Mouse (Mus musculus): ENCODE results near the gene Fam129a. TPM values are rescaled to one million over a fixed set of nuclear protein-coding genes. Genes with fewer than 3 reads are reported as not detected.
"Not testable (repeated sequence)": the region's sequence is repeated elsewhere in the genome, so short reads cannot be mapped to it uniquely, and the experiment has no call there.

Gene Fam129a
- polyA plus RNA-seq, 1 experiment from 2014 or later = 12.9 TPM

- Histone ChIP-seq H3K4me3 (replicated peaks) (no peak overlapping the region), H3K27me3 (replicated peaks) (no peaks in the 10 kb centered on the region), H3K4me1 (replicated peaks) (no peaks in the 10 kb centered on the region), H3K9me3 (no peaks in the 10 kb centered on the region), H3K27ac (no peak overlapping the region), H3K9ac (no peak overlapping the region), H3K36me3 (no peaks in the 10 kb centered on the region), H3K4me2 (replicated peaks) (no peak overlapping the region)
- ATAC-seq = no peak
- 63% methylated on average over 13 of the region's 13 CpGs for WGBS
Observed at GRCm38 (mm10) chr1:151592085-151593017, 21.4 kb downstream of the Fam129a start.

GRCm38 (mm10) chr1:151594906-151595305 is 23.9 kb downstream of the Fam129a start:
- no peak overlapping the region for H3K4me3 ChIP-seq (replicated peaks)
- no peak overlapping the region for H3K27ac ChIP-seq
- H3K4me1 ChIP-seq (replicated peaks) = no peaks in the 10 kb centered on the region
- ATAC-seq = no peak
- no peak overlapping the region for H3K4me2 ChIP-seq (replicated peaks)
- H3K9ac ChIP-seq = no peak overlapping the region
- WGBS = 84% methylated on average over 4 of the region's 4 CpGs
- no peaks in the 10 kb centered on the region for H3K36me3 ChIP-seq
- no peaks in the 10 kb centered on the region for H3K27me3 ChIP-seq (replicated peaks)
- H3K9me3 ChIP-seq = no peaks in the 10 kb centered on the region

GRCm38 (mm10) chr1:151595600-151596299 is 24.8 kb downstream of the Fam129a start:
- Histone ChIP-seq H3K4me1 (replicated peaks) (no peaks in the 10 kb centered on the region), H3K27ac (no peak overlapping the region), H3K36me3 (no peaks in the 10 kb centered on the region), H3K4me2 (replicated peaks) (no peak overlapping the region), H3K9ac (no peak overlapping the region), H3K4me3 (replicated peaks) (no peak overlapping the region), H3K27me3 (replicated peaks) (no peaks in the 10 kb centered on the region), H3K9me3 (no peaks in the 10 kb centered on the region)
- ATAC-seq = peak; percentile 39; the same call in 1 of the 2 replicates
- WGBS = 69% methylated on average over 12 of the region's 12 CpGs

- 60% methylated on average over 8 of the region's 8 CpGs for WGBS
- Histone ChIP-seq H3K27ac (no peak overlapping the region), H3K4me3 (replicated peaks) (no peak overlapping the region), H3K4me2 (replicated peaks) (no peak overlapping the region), H3K36me3 (no peaks in the 10 kb centered on the region), H3K9me3 (no peaks in the 10 kb centered on the region), H3K4me1 (replicated peaks) (no peaks in the 10 kb centered on the region), H3K27me3 (replicated peaks) (no peaks in the 10 kb centered on the region), H3K9ac (no peak overlapping the region)
- no peak for ATAC-seq
Observed at GRCm38 (mm10) chr1:151596562-151596961, 25.6 kb downstream of the Fam129a start.

- Histone ChIP-seq H3K4me1 (replicated peaks) (no peaks in the 10 kb centered on the region), H3K27ac (no peak overlapping the region), H3K36me3 (no peaks in the 10 kb centered on the region), H3K4me3 (replicated peaks) (no peak overlapping the region), H3K9ac (no peak overlapping the region), H3K9me3 (no peaks in the 10 kb centered on the region), H3K4me2 (replicated peaks) (no peak overlapping the region), H3K27me3 (replicated peaks) (no peaks in the 10 kb centered on the region)
- no peak for ATAC-seq
- WGBS = 60% methylated on average over 6 of the region's 6 CpGs
Observed at GRCm38 (mm10) chr1:151597677-151598297, 26.8 kb downstream of the Fam129a start.

DNA sequence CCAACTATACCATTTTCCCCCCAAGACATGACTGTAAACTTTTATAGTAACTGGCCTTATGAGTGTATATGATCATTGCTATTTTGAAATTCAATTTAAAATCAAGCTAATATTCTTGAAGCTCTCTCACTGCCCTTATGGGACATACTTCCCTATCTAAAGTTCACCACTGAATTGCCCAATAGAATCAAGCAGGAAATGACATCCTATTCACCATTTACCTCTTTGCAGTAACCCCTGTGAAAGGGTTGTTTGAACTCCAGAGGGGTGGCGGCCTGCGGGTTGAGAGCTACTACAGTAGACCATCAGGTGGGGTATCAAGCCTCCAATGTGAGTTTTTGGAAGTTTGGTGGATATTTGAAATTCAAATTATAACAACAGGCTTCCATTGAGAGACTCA is 27.9 kb downstream of the Fam129a start:
- Histone ChIP-seq H3K9me3 (no peaks in the 10 kb centered on the region), H3K9ac (no peak overlapping the region), H3K4me3 (replicated peaks) (no peak overlapping the region), H3K27ac (no peak overlapping the region), H3K27me3 (replicated peaks) (no peaks in the 10 kb centered on the region), H3K4me1 (replicated peaks) (no peaks in the 10 kb centered on the region), H3K4me2 (replicated peaks) (no peak overlapping the region), H3K36me3 (no peaks in the 10 kb centered on the region)
- ATAC-seq = no peak
- WGBS = 94% methylated on average over 2 of the region's 2 CpGs

- Histone ChIP-seq H3K27me3 (replicated peaks) (no peaks in the 10 kb centered on the region), H3K4me1 (replicated peaks) (no peaks in the 10 kb centered on the region), H3K9ac (no peak overlapping the region), H3K9me3 (no peaks in the 10 kb centered on the region), H3K4me2 (replicated peaks) (no peak overlapping the region), H3K4me3 (replicated peaks) (no peak overlapping the region), H3K27ac (no peak overlapping the region), H3K36me3 (no peaks in the 10 kb centered on the region)
- no peak for ATAC-seq
- WGBS = 60% methylated on average over 2 of the region's 2 CpGs
Observed at GRCm38 (mm10) chr1:151604328-151604727, 33.3 kb downstream of the Fam129a start.

DNA sequence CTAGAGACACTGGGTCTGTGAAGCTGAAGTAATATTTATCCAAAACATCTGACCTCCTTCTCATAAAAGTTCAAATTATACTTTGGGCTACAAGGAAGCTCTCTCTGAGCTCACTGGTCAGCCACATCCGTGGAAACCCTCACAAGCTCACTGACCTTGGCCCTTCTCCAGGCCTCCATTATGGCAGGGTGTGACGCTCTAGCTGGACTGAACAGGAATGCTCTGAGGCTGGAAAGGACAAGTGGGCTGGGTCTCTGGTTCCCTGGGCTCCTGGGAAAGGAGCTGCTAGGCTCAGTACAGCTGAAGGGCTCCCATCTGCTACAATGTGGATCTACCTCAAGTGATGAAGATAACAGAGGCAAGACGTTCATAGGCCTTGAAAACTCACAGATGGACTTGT is 37.0 kb downstream of the Fam129a start:
- not testable (repeated sequence) for H3K27ac ChIP-seq; H3K4me2 ChIP-seq (replicated peaks); H3K9ac ChIP-seq; H3K27me3 ChIP-seq (replicated peaks); H3K4me3 ChIP-seq (replicated peaks); ATAC-seq; H3K4me1 ChIP-seq (replicated peaks); H3K36me3 ChIP-seq; H3K9me3 ChIP-seq
- 59% methylated on average over 3 of the region's 3 CpGs for WGBS

DNA sequence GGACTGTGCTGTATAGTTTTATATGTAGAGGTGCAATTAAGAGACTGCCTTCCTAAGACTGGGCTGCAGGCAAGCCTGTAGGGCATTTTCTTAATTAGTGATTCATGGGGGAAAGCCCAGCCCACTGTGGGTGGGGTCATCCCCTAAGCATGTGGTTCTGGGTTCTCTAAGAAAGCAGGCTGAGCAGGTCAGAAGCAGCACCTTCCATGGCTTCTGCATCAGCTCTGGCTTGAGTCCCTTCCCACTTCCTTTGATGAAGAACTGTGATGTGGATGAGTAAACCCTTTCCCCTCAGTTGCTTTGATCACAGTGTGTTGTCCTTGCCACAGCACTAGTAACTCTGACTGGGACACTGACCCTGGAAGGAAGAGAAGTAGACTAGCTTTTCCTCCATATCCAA is 39.6 kb downstream of the Fam129a start:
- no peaks in the 10 kb centered on the region for H3K27me3 ChIP-seq (replicated peaks)
- no peak overlapping the region for H3K9ac ChIP-seq
- no peak for ATAC-seq
- no peaks in the 10 kb centered on the region for H3K9me3 ChIP-seq
- no peak overlapping the region for H3K27ac ChIP-seq
- no peaks in the 10 kb centered on the region for H3K4me1 ChIP-seq (replicated peaks)
- H3K4me2 ChIP-seq (replicated peaks) = no peak overlapping the region
- H3K36me3 ChIP-seq = no peaks in the 10 kb centered on the region
- no peak overlapping the region for H3K4me3 ChIP-seq (replicated peaks)

GRCm38 (mm10) chr1:151614320-151614935 is 43.4 kb downstream of the Fam129a start:
- H3K4me1 ChIP-seq (replicated peaks) = peaks cover 4% of the 10 kb centered on the region
- H3K27me3 ChIP-seq (replicated peaks) = no peaks in the 10 kb centered on the region
- no peak overlapping the region for H3K27ac ChIP-seq
- H3K9me3 ChIP-seq = no peaks in the 10 kb centered on the region
- no peaks in the 10 kb centered on the region for H3K36me3 ChIP-seq
- WGBS = 70% methylated on average over 10 of the region's 10 CpGs
- H3K9ac ChIP-seq = no peak overlapping the region
- no peak for ATAC-seq
- no peak overlapping the region for H3K4me3 ChIP-seq (replicated peaks)
- H3K4me2 ChIP-seq (replicated peaks) = no peak overlapping the region

GRCm38 (mm10) chr1:151615625-151616024 is 44.6 kb downstream of the Fam129a start:
- H3K4me2 ChIP-seq (replicated peaks) = no peak overlapping the region
- H3K4me1 ChIP-seq (replicated peaks) = peaks cover 5% of the 10 kb centered on the region
- no peak for ATAC-seq
- H3K9ac ChIP-seq = no peak overlapping the region
- no peak overlapping the region for H3K27ac ChIP-seq
- no peaks in the 10 kb centered on the region for H3K27me3 ChIP-seq (replicated peaks)
- 92% methylated on average over 6 of the region's 6 CpGs for WGBS
- H3K4me3 ChIP-seq (replicated peaks) = no peak overlapping the region
- H3K9me3 ChIP-seq = no peaks in the 10 kb centered on the region
- H3K36me3 ChIP-seq = no peaks in the 10 kb centered on the region

DNA sequence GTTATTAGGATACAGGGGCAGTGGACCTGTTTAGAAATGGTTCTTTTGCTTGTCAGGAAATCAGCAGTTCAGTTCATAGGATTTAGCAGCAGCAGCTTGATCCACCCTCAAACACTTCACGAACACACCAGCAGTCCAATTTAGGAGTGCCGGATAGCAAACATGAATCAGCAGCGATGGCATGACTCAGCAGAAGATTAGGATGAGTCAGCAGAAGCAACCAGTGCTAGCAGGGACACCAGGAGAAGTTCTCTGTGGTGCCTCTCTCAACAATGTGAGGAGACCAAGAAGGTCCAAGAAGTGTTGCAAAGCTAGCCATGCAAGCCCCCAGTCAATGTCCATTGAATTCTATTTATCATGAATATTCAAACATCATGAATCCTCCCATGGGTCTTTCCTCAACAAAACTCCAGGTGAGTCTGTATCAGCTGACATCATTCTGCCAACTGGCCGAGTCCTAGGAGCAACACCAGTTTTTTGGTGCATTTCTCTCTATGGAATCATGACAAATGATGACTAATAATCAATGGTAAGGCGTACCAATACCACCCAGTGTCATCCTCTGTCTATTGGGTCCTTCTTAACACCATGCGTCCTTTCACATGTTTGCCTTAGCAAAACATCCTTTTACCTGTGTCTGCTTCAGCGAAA is 45.7 kb downstream of the Fam129a start:
- Histone ChIP-seq H3K4me2 (replicated peaks) (no peak overlapping the region), H3K9me3 (no peaks in the 10 kb centered on the region), H3K9ac (no peak overlapping the region), H3K27me3 (replicated peaks) (no peaks in the 10 kb centered on the region), H3K27ac (no peak overlapping the region), H3K4me3 (replicated peaks) (no peak overlapping the region), H3K4me1 (replicated peaks) (peaks cover 7% of the 10 kb centered on the region), H3K36me3 (no peaks in the 10 kb centered on the region)
- 85% methylated on average over 7 of the region's 7 CpGs for WGBS
- ATAC-seq = no peak
